Mouse (Mus musculus) ES-E14 (cell line): ENCODE measurements at regions not wholly inside any gene's neighbourhood (a gene's known extent, or its start where the extent isn't known, plus 50 kb on each side); places are given as distances from the start of the nearest gene placed in this dataset.
A peak's percentile ranks its signal among the peaks of the same experiment; 100 is the strongest.

ENCODE experiments used
- DNase-seq: peaks from one replicate; pipeline ENCODE4 v3.0.0-alpha.2; 2013; ENCODE audit warnings: low read depth, low spot score
- H3K27ac ChIP-seq: 2 replicates; pipeline ENCODE4 v1.5.1; 2012; ENCODE audit warnings: low read depth, mild to moderate bottlenecking, low read length, moderate library complexity, mixed read lengths; ENCODE audit not compliant: poor library complexity, insufficient read depth, severe bottlenecking
- H3K36me3 ChIP-seq: 2 replicates; pipeline ENCODE4 v1.6.1; 2012; ENCODE audit warnings: mild to moderate bottlenecking, low read length, moderate library complexity, mixed read lengths; ENCODE audit not compliant: control insufficient read depth, poor library complexity, insufficient read depth, severe bottlenecking
- H3K4me1 ChIP-seq, 2 experiments: fragments of 150-350 bp in 1 of 2; sonication (generic) in 1 of 2; 2 replicates each; pipeline ENCODE4 v1.6.1; 2012; ENCODE audit warnings: low read length in 2 of 2, mild to moderate bottlenecking in 1 of 2, mixed read lengths in 1 of 2; ENCODE audit not compliant: control insufficient read depth in 2 of 2, insufficient read depth in 2 of 2, poor library complexity in 1 of 2
- H3K4me3 ChIP-seq, 2 experiments: fragments of 150-350 bp in 1 of 2; sonication (generic) in 1 of 2; 2 replicates each; pipeline ENCODE4 v1.5.1; 2012; ENCODE audit warnings: low read length in 2 of 2, low read depth in 1 of 2, mild to moderate bottlenecking in 1 of 2, mixed read lengths in 1 of 2; ENCODE audit not compliant: insufficient read depth in 1 of 2, poor library complexity in 1 of 2, severe bottlenecking in 1 of 2
- H3K9ac ChIP-seq: 2 replicates; pipeline ENCODE4 v1.6.1; 2012; ENCODE audit warnings: low read depth, mild to moderate bottlenecking, low read length, mixed read lengths; ENCODE audit not compliant: poor library complexity, insufficient read depth, severe bottlenecking
- H3K9me3 ChIP-seq: fragments of 150-350 bp; sonication (generic); 2 replicates; pipeline ENCODE4 v1.6.1; 2012; ENCODE audit warnings: low read depth, mild to moderate bottlenecking, low read length; ENCODE audit not compliant: control insufficient read depth, insufficient read depth
- CHD2 ChIP-seq: IDR thresholded peaks from 2 replicates; pipeline ENCODE4 v1.6.1; 2014; ENCODE audit warnings: mild to moderate bottlenecking, low read depth, low read length, inconsistent platforms
- HCFC1 ChIP-seq: IDR thresholded peaks from 2 replicates; pipeline ENCODE4 v1.6.1; 2012; ENCODE audit warnings: low read length, inconsistent platforms, borderline replicate concordance; ENCODE audit not compliant: insufficient read depth
- MAFK ChIP-seq: IDR thresholded peaks from 2 replicates; pipeline ENCODE4 v1.6.1; 2014; ENCODE audit warnings: mild to moderate bottlenecking, low read depth, low read length, inconsistent platforms; ENCODE audit not compliant: insufficient read depth
- ZC3H11A ChIP-seq: IDR thresholded peaks from 2 replicates; pipeline ENCODE4 v1.6.1; 2012; ENCODE audit warnings: low read depth, mild to moderate bottlenecking, inconsistent platforms, low read length, borderline replicate concordance
- ZNF384 ChIP-seq: IDR thresholded peaks from 2 replicates; pipeline ENCODE4 v1.6.1; 2012; ENCODE audit warnings: low read depth, low read length, inconsistent platforms
- in situ Hi-C, 2 experiments: fragments of 600-800 bp; cut with MboI; formaldehyde crosslinking; loops; one replicate each; pipeline ENCODE4 v1.15.1; 2025; ENCODE audit warnings: low sequenced_read_pairs in 2 of 2, inconsistent platforms in 1 of 2; ENCODE audit not compliant: unreplicated experiment in 2 of 2

DNA sequence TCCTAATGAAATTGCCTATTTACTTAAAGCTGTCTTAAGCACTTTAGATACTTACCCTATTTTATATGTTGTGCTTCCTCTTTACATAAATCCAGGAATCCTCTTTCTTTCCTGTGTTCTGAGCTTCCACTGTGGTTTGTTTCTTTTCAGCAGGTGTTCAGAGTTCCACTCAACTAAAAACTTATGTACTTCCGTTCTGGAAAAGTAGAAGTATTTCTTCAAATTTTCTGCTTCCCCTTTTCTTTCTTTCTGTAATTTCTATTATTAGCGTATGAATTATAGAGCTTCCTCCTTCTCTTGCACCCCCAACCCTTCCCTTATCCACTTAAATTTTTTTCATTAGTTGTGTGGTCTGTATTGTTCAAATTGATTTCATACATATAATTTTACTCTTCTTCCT is 165.8 kb upstream of the Nudt12 start:
- TF ChIP-seq HCFC1 (no peak), MAFK (no peak), CHD2 (no peak), ZNF384 (no peak), ZC3H11A (no peak)
- H3K9me3 ChIP-seq: no peaks in the 10 kb centered on the region
- H3K27ac ChIP-seq: no peak overlapping the region
- H3K4me1 ChIP-seq: no peaks in the 10 kb centered on the region
- H3K36me3 ChIP-seq: no peaks in the 10 kb centered on the region
- no peak overlapping the region for H3K9ac ChIP-seq
- no peak overlapping the region for H3K4me3 ChIP-seq
- DNase-seq: no peak
- in situ Hi-C loops: no loop called here

- in situ Hi-C loops: no loop called here
- H3K27ac ChIP-seq: no peak overlapping the region
- H3K4me1 ChIP-seq: no peaks in the 10 kb centered on the region
- no peak overlapping the region for H3K9ac ChIP-seq
- H3K36me3 ChIP-seq: no peaks in the 10 kb centered on the region
- DNase-seq: peak; percentile 6
- no peak for TF ChIP-seq MAFK
- no peak for TF ChIP-seq HCFC1
- no peak for TF ChIP-seq ZNF384
- TF ChIP-seq CHD2: no peak
- TF ChIP-seq ZC3H11A: no peak
- H3K4me3 ChIP-seq: no peak overlapping the region
- H3K9me3 ChIP-seq: no peaks in the 10 kb centered on the region
Observed at GRCm38 (mm10) chr17:59156345-59156744, 143.2 kb upstream of the Nudt12 start.

- in situ Hi-C loops: no loop called here
- TF ChIP-seq MAFK: no peak
- TF ChIP-seq CHD2: no peak
- no peak for TF ChIP-seq ZNF384
- no peak for TF ChIP-seq ZC3H11A
- no peak for TF ChIP-seq HCFC1
- no peak for DNase-seq
- no peak overlapping the region for H3K27ac ChIP-seq
- H3K9me3 ChIP-seq: no peaks in the 10 kb centered on the region
- no peak overlapping the region for H3K4me3 ChIP-seq
- no peaks in the 10 kb centered on the region for H3K36me3 ChIP-seq
- no peaks in the 10 kb centered on the region for H3K4me1 ChIP-seq
- H3K9ac ChIP-seq: no peak overlapping the region
Observed at GRCm38 (mm10) chr17:59143760-59144157, 130.6 kb upstream of the Nudt12 start.

DNA sequence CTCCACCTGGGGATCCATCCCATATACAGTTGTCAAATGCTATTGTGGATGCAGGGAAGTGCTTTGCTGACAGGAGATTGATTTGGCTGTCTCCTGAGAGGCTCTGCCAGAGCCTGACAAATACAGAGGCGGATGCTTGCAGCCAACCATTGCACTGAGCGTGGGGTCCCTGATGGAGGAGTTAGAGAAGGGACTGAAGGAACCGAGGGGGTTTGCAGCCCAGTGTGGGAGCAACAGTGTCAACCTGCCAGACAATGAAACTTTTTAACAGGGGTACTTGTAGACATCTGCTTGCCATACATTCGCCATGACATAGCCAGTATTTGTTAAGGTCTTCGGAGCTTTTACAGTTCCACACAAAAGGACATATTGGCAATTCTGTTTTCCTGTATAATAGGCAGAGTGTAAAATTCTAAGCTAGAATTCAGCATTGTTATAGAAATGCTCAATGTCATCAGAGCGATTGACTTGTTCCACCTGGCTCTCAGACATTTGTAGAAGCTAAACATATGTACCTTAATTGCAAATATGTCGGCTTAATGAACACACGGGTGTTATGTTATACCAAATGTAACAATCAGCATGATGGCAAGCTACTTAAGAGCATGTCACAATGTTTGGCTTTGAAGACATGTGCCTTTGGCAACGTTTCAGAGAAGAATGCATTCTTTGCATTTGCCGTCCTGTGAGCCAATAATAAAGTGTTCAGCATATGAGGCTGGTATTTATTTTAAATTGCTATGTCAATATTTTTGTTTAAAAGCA is 130.0 kb upstream of the Nudt12 start:
- TF ChIP-seq ZNF384: no peak
- TF ChIP-seq MAFK: no peak
- no peak for TF ChIP-seq HCFC1
- TF ChIP-seq CHD2: no peak
- no peak for TF ChIP-seq ZC3H11A
- Histone ChIP-seq H3K9me3 (no peaks in the 10 kb centered on the region), H3K4me3 (no peak overlapping the region), H3K27ac (no peak overlapping the region), H3K36me3 (no peaks in the 10 kb centered on the region), H3K4me1 (no peaks in the 10 kb centered on the region), H3K9ac (no peak overlapping the region)
- in situ Hi-C loops: no loop called here
- no peak for DNase-seq

- no peak for TF ChIP-seq HCFC1
- no peaks in the 10 kb centered on the region for H3K36me3 ChIP-seq
Observed at GRCm38 (mm10) chr17:59138791-59139190, 125.6 kb upstream of the Nudt12 start.

More at GRCm38 (mm10) chr17:59138791-59139190, 125.6 kb upstream of the Nudt12 start:
- in situ Hi-C loops: no loop called here
- H3K9me3 ChIP-seq: no peaks in the 10 kb centered on the region
- no peaks in the 10 kb centered on the region for H3K4me1 ChIP-seq
- no peak overlapping the region for H3K27ac ChIP-seq
- no peak overlapping the region for H3K4me3 ChIP-seq
- DNase-seq: no peak
- no peak overlapping the region for H3K9ac ChIP-seq
